Mouse (Mus musculus) left cerebral cortex, postnatal 10 days (tissue): Measurements from ENCODE around the gene Atp13a3. TPM values are rescaled to one million over a fixed set of nuclear protein-coding genes. Genes with fewer than 3 reads are reported as not detected.

Source experiments
- DNase-seq, 2 experiments: peaks; one replicate each; pipeline ENCODE4 v3.0.0; 2021 to 2022; ENCODE audit warnings: low spot score in 2 of 2, mixed read lengths in 1 of 2; ENCODE audit errors: extremely low spot score in 1 of 2
- intact Hi-C: fragments of 180-260 bp; cut with DNase I; formaldehyde crosslinking; loops from one replicate; pipeline ENCODE4 v1.15.1; 2025
- total RNA-seq, 2 experiments: library from RNA; stranded (reverse); gene quantifications; 2 replicates each; pipeline ENCODE4 v1.2.3; 2021

Atp13a3 gene
- total RNA-seq, 2 experiments from 2014 or later = 62.6 to 77.3 TPM

- intact Hi-C loops = no loop called here
These were observed 18.3 kb upstream of the Atp13a3 start for GRCm38 (mm10) chr16:30424053-30424452.

GRCm38 (mm10) chr16:30416707-30417106 lies 10.9 kb upstream of the Atp13a3 start:
- DNase-seq = no peak
- intact Hi-C loops = no loop called here

More at GRCm38 (mm10) chr16:30424053-30424452, 18.3 kb upstream of the Atp13a3 start:
- DNase-seq = no peak

GRCm38 (mm10) chr16:30416284-30416683 lies 10.5 kb upstream of the Atp13a3 start:
- intact Hi-C loops = no loop called here
- peak; percentile 23 to 56 for DNase-seq

GRCm38 (mm10) chr16:30412680-30413079 lies 6.9 kb upstream of the Atp13a3 start:
- DNase-seq = no peak
- intact Hi-C loops = no loop called here

- intact Hi-C loops = no loop called here
- DNase-seq = no peak
These were observed 5.1 kb upstream of the Atp13a3 start for GRCm38 (mm10) chr16:30410914-30411313.

GRCm38 (mm10) chr16:30407513-30407912 lies 1.7 kb upstream of the Atp13a3 start:
- no peak for DNase-seq
- intact Hi-C loops = no loop called here

- DNase-seq = no peak
- intact Hi-C loops = no loop called here
These were observed 2.2 kb downstream of the Atp13a3 start for GRCm38 (mm10) chr16:30403528-30403927.

GRCm38 (mm10) chr16:30397127-30398057 lies 8.4 kb downstream of the Atp13a3 start:
- intact Hi-C loops = no loop called here
- DNase-seq = no peak

- intact Hi-C loops = no loop called here
- no peak for DNase-seq
These were observed 10.6 kb downstream of the Atp13a3 start for GRCm38 (mm10) chr16:30395136-30395535.

GRCm38 (mm10) chr16:30390650-30391340 lies 15.0 kb downstream of the Atp13a3 start:
- intact Hi-C loops = no loop called here
- DNase-seq = no peak

GRCm38 (mm10) chr16:30389831-30390649 lies 15.7 kb downstream of the Atp13a3 start:
- no peak for DNase-seq
- intact Hi-C loops = loop anchor here (5.0 kb wide), 1 partner anchor 122 kb away; no protein-coding TSS in a partner anchor

GRCm38 (mm10) chr16:30389210-30389684 lies 16.5 kb downstream of the Atp13a3 start:
- intact Hi-C loops = loop anchor here (5.0 kb wide), 1 partner anchor 123 kb away; no protein-coding TSS in a partner anchor
- DNase-seq = peak in 1 of 2 experiments; percentile 53

GRCm38 (mm10) chr16:30388522-30389209 lies 17.1 kb downstream of the Atp13a3 start:
- DNase-seq = peak; percentile 85 to 95
- intact Hi-C loops = loop anchor here (5.0 kb wide), 1 partner anchor 124 kb away; no protein-coding TSS in a partner anchor

- peak in 1 of 2 experiments; percentile 60 for DNase-seq
- intact Hi-C loops = loop anchor here (5.0 kb wide), 1 partner anchor 124 kb away; no protein-coding TSS in a partner anchor
These were observed 17.8 kb downstream of the Atp13a3 start for GRCm38 (mm10) chr16:30387871-30388460.

GRCm38 (mm10) chr16:30386911-30387439 lies 18.8 kb downstream of the Atp13a3 start:
- intact Hi-C loops = loop anchor here (5.0 kb wide), 1 partner anchor 125 kb away; no protein-coding TSS in a partner anchor
- DNase-seq = no peak

- no peak for DNase-seq
- intact Hi-C loops = loop anchor here (5.0 kb wide), 1 partner anchor 127 kb away; no protein-coding TSS in a partner anchor
These were observed 20.2 kb downstream of the Atp13a3 start for GRCm38 (mm10) chr16:30385531-30385930.

GRCm38 (mm10) chr16:30376237-30376636 lies 29.5 kb downstream of the Atp13a3 start:
- no peak for DNase-seq
- intact Hi-C loops = loop anchor here (5.0 kb wide), 1 partner anchor 126 kb away; no protein-coding TSS in a partner anchor
